Mouse (Mus musculus): ENCODE data around the gene Cpeb4.

DNA sequence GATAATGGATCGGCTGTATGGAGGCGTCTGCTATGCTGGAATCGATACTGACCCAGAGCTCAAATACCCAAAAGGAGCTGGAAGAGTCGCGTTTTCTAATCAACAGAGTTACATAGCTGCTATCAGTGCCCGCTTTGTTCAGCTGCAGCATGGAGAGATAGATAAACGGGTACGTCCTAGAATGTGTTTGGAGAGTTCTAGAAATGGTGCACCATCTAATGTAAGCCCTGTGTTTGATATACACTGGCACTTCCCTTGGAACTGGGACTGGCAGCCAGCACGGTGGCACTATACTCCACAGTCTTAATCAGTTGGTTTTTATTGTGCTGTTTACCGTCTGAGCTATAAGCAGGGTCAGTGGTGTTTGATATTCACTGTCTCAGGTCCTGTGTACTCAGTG lies 58.0 kb downstream of the Cpeb4 start:
- TF ChIP-seq MYOD1 (IDR thresholded peaks at IDR 0.05; ENCODE audit: control insufficient read depth in 1 of 3, insufficient read length in 2 of 3, low read depth in 2 of 3) (no peak), POLR2A (IDR thresholded peaks at IDR 0.05; ENCODE audit: insufficient read length, low read depth) (no peak), MYOG (IDR thresholded peaks at IDR 0.05; ENCODE audit: control insufficient read depth in 1 of 3, insufficient read depth in 1 of 3, insufficient read length in 2 of 3, low read depth in 2 of 3) (no peak), CEBPB (IDR thresholded peaks at IDR 0.05; ENCODE audit: insufficient read depth, poor library complexity, severe bottlenecking) (no peak), TCF12 (IDR thresholded peaks at IDR 0.05; ENCODE audit: insufficient read depth, poor library complexity, severe bottlenecking) (no peak), USF1 (IDR thresholded peaks at IDR 0.05; ENCODE audit: low read depth) (no peak)

All from myocyte (in vitro differentiated cells).